ENCODE assay signal across 8 mouse cellular contexts in genomic region chr1:167002486-167002850, GRCm38 (mm10). TPM values are rescaled to one million over a fixed set of nuclear protein-coding genes. Genes with fewer than 3 reads are reported as not detected.
DNase-seq lines count a peak whose midpoint lies in the region; ATAC-seq lines count a peak whose summit lies in the region.

No protein-coding gene starts in this region.

- peak overlapping the region; percentile 95 for H3K4me2 ChIP-seq in intestine, embryonic 14.5 days (ENCODE audit: low read length)
- H3K4me2 ChIP-seq in liver, embryonic 12.5 days = peak overlapping the region; percentile 90

- H3K36me3 ChIP-seq in intestine, embryonic 14.5 days (ENCODE audit: control insufficient read depth, insufficient read depth, low read length) = no peaks in the 10 kb centered on the region
- no peaks in the 10 kb centered on the region for H3K36me3 ChIP-seq in liver, embryonic 12.5 days

- peaks cover 24% of the 10 kb centered on the region for H3K27me3 ChIP-seq in intestine, embryonic 14.5 days (replicated peaks; ENCODE audit: control insufficient read depth, insufficient read depth, low read length)
- peaks cover 62% of the 10 kb centered on the region for H3K27me3 ChIP-seq in liver, embryonic 12.5 days (replicated peaks)

- intact Hi-C loops in gastrocnemius, postnatal 36 days (cut with DNase I) = no loop called here

- DNase-seq in layer of hippocampus, postnatal 10 days (ENCODE audit: low spot score in 2 of 2) = peak; percentile 31 to 57
- DNase-seq in layer of hippocampus, adult 11-12 months (ENCODE audit: low spot score) = no peak
- DNase-seq in gastrocnemius, postnatal 36 days = peak; percentile 35 to 50
- peak; percentile 73 for DNase-seq in intestine, embryonic 14.5 days (ENCODE audit: low spot score)
- peak; percentile 35 to 39 for DNase-seq in natural killer cell, adult 2 months (ENCODE audit: low spot score in 2 of 2)
- DNase-seq in urinary bladder, adult 2 months (ENCODE audit: low spot score) = peak; percentile 31

- 2% methylated on average over 19 of the region's 19 CpGs for WGBS in intestine, embryonic 14.5 days
- under 1% methylated on average over 19 of the region's 19 CpGs for WGBS in liver, embryonic 12.5 days (ENCODE audit: insufficient replicate concordance)

- peak; percentile 59 for ATAC-seq in common myeloid progenitor, adult 5-6 weeks (replicated peaks; ENCODE audit: low read depth, poor library complexity, severe bottlenecking)
- no peak for ATAC-seq in intestine, embryonic 14.5 days (replicated peaks; ENCODE audit: low FRiP score, low TSS enrichment, low read depth)
- no peak for ATAC-seq in liver, embryonic 12.5 days

- H3K9ac ChIP-seq in intestine, embryonic 14.5 days (ENCODE audit: low read length) = no peak overlapping the region
- H3K9ac ChIP-seq in liver, embryonic 12.5 days = no peak overlapping the region

- no peaks in the 10 kb centered on the region for H3K9me3 ChIP-seq in intestine, embryonic 14.5 days (ENCODE audit: control insufficient read depth, low read length)
- no peaks in the 10 kb centered on the region for H3K9me3 ChIP-seq in liver, embryonic 12.5 days (replicated peaks)

- H3K27ac ChIP-seq in intestine, embryonic 14.5 days (ENCODE audit: low read depth) = no peak overlapping the region
- H3K27ac ChIP-seq in liver, embryonic 12.5 days = no peak overlapping the region

- peak overlapping the region; percentile 63 for H3K4me3 ChIP-seq in intestine, embryonic 14.5 days (ENCODE audit: low read depth, low read length)
- H3K4me3 ChIP-seq in liver, embryonic 12.5 days = peak overlapping the region; percentile 67; the same call in 1 of the 2 replicates

- peaks cover 6% of the 10 kb centered on the region; the same call in 1 of the 2 replicates for H3K4me1 ChIP-seq in intestine, embryonic 14.5 days (replicated peaks; ENCODE audit: control insufficient read depth, insufficient read depth, low read length)
- H3K4me1 ChIP-seq in liver, embryonic 12.5 days = peaks cover 8% of the 10 kb centered on the region; the same call in 1 of the 2 replicates

RNA-seq across cellular contexts. Expression of gene Fam78b, which starts 1.3 kb away (rescaled TPM):
- 10 to 100 TPM; 35.6 to 39.0 TPM for total RNA-seq in layer of hippocampus, postnatal 10 days (2021)
- 0.32 TPM in 1 of 2 replicates, not detected in the other for total RNA-seq in common myeloid progenitor, adult 5-6 weeks (2017)
- total RNA-seq in gastrocnemius, postnatal 36 days (2021) = 1 to 10 TPM; 1.4 to 3.0 TPM
- polyA plus RNA-seq in intestine, embryonic 14.5 days (2014; fragmentation: Nextera tagmentation; extraction: Ambion mirVana) = 1.9 and 2.0 TPM in 2 replicates
- 0.35 and 0.36 TPM in 2 replicates for polyA plus RNA-seq in liver, embryonic 12.5 days (2016; fragmentation: Nextera tagmentation; extraction: Ambion mirVana)
- 12.0 and 12.9 TPM in 2 replicates for polyA plus RNA-seq in urinary bladder, adult 2 months (2012; rRNA removed)

Comparison
In these comparisons a context has a peak if more than half of its experiments do, and no peak if none do; other contexts are left out.
1. RNA of gene Fam78b, which starts 1.3 kb away (total RNA-seq): 35.6 to 39.0 TPM in layer of hippocampus, postnatal 10 days; 1.4 to 3.0 TPM in gastrocnemius, postnatal 36 days and 0.32 TPM in common myeloid progenitor, adult 5-6 weeks; every median in the first group is over 4 times any median in the second.